Mouse (Mus musculus): ENCODE measurements around the gene Cabp4.

GRCm38 (mm10) chr19:4169378-4169784 is 25.5 kb upstream of the Cabp4 start:
- TF ChIP-seq CTCF (IDR thresholded peaks at IDR 0.05; ENCODE audit: control insufficient read depth, insufficient read depth, low read length) (peak; percentile 90), POLR2A (IDR thresholded peaks at IDR 0.05; ENCODE audit: borderline replicate concordance, control insufficient read depth, low read depth, low read length) (peak; percentile 92)
